Mouse (Mus musculus) natural killer cell, adult 2 months (primary cell): ENCODE measurements around the gene Pitpnm2.
A peak's percentile ranks its signal among the peaks of the same experiment; 100 is the strongest.

ENCODE experiments used
- DNase-seq, 2 experiments: peaks; one replicate each; pipeline ENCODE4 v3.0.0; 2022; ENCODE audit warnings: low spot score in 2 of 2

The Pitpnm2 gene

DNA sequence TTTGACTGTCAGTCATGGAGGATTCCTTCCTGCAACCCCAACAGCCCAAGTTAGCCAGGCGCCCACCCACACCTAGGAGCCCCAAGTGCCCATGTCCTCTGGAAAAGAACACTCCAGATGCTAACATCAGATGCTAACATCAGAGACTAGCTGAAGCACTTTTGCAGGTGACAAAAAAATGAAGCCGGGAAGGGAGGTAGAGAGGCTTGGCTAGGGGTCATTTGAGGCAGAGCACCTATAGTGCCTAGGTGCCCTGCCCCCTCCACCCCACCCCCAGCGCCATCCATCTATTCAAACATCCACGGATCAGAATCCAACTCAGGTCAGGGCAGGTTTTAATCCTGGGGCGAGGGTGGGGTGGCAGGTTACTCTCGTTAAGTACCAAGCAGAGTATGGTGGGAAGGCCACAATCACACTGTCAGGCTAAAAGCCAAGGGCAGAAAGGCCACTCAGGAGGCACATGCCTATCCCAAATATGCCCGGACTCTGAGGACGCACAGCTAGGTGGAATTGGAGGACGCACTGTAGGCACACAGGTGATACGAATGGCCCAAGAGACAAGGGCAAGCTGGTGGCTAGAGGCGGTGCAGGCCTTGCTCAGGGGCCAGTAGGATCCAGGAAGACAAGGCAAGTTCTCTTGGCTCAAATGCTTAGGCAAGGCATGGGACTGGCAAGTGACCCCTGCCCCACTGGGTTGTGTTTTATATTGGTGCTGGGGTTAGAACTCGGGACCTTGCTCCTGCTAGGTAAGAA lies 155.5 kb downstream of the Pitpnm2 start:
- no peak for DNase-seq

DNA sequence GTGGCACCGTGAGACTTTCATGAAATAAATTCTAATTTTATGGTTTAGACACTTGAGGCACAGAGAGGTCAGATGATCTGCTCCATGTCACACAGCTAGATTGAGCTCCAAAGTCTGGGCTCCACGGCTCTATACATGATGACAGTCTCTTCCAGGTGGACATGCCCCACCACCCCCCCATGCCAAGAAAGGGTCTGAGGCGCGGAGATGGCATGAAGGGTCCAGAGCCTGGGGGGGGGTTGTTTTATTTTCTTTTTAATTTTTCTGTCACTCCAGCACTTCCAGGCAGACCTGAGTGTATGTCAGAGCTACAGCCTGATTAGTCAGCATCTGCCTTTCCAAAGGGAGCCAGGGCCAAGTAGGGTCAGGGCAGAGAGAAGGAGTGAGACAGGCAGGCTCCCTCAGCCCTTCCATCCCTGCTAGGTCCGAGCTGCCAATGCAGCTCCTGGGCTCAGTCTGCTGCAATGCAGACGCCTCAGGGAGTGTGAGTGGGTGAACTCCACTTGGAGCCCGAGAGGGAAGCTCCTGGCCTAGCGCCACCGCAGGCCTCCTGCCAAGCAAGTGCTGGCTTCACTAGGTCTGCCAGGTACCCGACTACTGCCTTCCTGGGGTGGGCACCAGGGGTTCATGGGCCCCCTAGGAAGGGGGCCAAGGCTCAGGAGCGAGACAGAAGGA lies 156.3 kb downstream of the Pitpnm2 start:
- DNase-seq = no peak

DNA sequence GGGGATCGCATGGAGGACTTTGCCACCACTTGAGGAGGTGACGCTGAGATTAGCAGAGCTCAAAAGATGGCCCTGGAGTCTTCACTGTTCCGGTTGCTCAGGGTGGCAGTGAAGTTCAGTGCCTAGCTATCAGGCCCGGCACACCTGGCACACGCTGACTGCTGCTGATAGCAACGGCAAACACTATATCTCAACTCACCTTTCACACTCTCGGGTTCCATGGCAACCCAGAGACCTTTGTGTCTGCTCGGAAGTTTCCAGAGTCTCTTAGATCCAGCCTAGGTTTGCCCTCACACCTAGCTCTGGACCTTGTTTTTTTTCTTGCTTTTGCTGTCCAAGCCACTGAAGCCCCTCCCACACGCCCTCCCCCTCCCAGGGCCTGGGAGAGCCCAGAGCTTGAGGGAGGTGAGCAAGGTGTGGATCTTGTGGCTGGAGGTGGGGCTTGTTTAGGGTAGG lies 157.6 kb downstream of the Pitpnm2 start:
- no peak for DNase-seq

DNA sequence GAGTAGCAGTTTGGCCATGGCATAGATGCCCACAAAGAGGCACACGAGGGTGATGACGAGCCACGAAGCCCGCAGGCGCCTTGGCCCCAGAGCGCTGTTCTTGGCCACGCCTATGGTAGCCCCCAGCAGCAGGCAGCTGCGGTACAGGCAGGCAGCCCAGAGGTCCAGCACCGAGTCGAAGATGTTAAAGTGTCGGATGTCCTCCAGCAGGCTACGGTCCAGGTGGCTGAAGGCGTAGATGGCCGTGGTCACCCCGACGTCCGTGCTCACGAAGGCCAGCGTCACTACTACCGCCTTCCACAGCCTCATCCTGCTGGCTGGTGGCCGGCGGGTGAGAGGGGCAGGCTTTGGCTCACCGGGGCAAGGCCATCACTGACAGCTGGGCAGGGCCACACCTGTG lies 159.7 kb downstream of the Pitpnm2 start:
- DNase-seq = no peak

DNA sequence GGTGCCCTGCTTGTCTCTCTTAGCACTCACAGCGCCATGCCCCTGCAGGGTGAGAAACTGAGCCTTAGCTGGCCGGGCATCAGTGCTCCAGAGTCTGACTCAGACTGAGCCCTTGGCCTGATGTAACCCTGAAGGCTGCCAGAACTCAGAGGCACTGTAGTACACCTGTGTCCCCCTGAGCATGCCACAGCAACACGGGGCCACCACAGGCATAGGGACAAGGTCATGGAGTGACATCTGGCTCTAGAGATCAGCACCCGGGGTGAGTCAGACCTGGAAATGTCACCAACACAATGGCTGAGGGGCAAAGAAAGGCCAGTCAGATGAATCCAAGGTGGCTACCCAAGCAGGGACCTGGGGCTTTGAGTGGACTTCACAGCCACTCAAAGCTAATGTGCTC lies 162.7 kb downstream of the Pitpnm2 start:
- DNase-seq = no peak

DNA sequence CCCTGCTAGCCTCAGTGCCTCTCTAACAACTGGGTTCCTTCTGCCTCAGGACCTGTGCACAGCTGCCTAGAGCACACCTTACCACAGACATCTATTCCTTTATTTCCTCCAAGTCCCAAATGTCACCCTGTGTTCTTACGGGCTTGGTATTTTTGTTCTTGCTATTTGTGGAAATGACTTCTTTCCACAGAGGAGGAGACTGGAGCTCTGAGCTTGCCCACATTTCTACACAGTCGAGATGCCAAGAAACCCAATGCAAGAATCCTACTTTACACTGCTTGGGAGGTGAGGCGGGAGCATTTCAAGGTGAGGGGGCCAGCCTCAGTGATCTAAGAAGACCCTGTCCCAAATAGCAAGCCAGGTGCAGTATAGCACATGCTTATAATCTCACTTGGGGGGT lies 164.0 kb downstream of the Pitpnm2 start:
- DNase-seq = no peak

DNA sequence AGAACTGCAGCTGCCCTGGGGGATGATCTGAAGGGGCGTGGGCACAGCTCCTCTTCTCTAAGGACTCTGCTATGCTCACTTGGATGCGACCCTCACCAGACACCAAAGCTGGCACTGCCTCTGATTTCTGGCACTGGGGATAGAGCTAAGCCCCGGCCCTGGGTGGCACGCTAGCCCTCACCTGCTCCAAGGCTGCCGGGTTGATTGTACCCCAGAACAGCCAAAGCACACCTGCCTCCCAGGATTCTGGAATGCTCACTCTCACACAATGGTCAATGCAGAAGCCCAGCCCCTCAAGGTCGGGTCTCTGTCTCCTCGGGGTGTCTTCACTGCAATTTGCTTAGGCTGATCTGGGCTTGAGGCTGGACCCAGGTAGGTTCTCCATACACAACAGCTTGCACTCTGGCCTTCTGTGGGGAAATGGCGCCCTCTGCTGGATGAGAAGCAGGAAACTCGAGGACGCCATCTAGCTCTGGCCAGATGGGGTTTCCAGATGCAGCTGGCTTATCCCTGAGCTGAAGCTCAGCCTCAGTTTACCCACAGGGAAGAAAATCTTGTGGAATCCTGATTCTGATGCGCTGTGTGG lies 164.9 kb downstream of the Pitpnm2 start:
- peak; percentile 82 to 89 for DNase-seq

DNA sequence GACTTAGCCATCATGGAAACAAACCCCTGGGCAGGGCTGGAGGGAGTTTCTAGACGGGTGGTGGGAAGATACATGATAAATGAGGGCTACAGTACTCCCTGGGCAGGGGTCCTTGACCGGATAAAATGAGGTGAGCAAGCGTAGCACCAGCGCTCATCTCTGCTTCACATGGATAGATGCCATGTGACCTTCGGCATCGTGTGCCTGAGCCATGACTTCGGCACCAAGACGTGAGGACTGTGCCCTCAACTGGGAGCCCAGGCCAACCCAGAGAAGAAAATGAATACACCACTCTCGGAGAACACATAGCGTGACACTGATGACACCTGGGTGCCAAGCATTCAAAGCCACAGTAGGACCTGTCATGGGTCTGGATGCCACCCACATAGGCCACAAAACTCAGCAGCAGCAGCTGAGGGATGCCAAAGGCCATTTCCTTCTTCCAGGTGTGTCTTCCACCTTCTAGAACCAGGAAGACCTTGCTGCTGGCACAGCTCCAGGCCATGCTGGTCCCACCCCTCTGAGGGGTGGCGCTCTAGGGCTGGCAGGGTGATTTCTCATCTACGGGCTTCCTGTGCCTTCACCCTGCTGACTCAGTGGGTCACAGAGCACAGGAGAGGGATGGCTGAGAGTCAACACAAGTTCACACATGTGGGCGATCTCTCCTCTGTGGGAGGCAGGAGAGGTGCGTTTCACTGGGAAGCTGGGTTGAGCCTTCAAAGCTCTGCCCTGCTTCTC lies 165.5 kb downstream of the Pitpnm2 start:
- DNase-seq = peak; percentile 55 to 58

DNA sequence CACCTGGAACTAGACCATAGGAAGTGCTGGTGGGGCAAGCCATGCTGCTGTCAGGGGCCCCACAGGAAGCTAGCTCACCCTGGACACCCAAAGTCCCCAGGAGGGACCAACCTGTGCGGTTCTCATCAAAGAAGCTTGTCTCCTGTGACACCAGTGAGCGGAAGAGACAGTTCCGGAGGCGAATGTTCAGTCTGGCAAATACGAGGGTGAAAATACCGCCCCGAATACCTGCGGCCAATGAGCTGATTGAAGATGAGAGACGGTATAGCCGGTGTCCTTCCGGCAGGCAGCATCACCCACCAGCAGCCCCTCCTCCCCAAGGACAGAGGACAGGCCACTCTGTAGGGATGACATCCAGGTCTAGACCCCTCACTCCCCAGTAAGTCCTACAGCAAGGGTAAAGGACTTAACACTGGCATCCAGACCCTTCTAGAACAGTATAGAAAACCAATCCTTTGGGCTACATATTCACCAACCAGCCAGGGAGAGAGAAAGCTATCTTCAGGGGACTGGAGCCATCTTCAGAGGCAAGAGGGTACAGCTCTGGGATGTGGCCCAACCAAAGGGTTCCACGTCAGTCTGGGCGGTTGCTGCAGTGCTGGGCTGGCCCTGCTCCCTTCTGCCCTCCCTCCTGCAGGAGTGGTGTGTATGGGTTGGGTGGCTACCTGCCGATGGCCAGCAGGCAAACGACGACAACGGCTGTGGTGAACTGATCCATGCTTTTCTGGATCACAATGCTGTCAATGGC lies 166.4 kb downstream of the Pitpnm2 start:
- DNase-seq = peak in 1 of 2 experiments; percentile 21

DNA sequence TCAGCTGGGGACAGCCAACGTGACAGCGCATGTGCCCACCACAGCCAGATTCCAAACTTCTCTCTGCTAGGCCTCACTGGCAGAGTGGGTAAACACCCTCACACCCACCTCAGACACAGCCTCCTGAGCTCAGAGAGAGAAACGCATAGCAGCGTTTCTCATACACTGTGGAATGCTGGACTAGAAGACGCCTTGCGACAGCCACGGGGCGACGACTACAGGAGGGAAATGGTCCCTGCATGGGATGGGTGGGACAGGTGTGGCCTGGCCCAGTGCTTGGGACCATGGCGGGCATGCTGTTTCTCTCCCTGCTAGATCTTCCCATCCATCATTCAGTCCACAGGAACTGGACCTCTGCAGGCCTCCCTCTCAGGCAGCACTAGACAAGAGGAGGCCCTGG lies 167.1 kb downstream of the Pitpnm2 start:
- peak; percentile 26 to 50 for DNase-seq

DNA sequence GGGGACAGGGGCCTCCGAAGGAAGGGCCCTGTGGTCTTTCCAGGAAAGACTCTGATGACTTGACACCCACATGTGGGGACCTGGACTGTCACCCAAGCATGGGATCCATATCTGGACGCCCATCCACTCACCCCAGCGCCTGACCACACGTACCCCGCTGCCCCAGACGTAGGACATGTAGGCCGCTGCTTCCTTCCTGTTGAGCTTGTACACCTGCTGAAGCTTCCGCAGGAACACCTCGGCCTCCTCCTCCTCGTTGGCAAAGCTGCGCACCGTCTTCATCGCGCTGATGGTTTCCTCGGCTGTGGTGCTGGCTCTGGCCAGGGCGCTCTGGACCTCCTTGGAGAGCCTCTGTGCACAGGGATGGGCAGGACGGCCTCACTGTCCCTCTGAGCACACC lies 169.7 kb downstream of the Pitpnm2 start:
- peak; percentile 49 to 54 for DNase-seq

DNA sequence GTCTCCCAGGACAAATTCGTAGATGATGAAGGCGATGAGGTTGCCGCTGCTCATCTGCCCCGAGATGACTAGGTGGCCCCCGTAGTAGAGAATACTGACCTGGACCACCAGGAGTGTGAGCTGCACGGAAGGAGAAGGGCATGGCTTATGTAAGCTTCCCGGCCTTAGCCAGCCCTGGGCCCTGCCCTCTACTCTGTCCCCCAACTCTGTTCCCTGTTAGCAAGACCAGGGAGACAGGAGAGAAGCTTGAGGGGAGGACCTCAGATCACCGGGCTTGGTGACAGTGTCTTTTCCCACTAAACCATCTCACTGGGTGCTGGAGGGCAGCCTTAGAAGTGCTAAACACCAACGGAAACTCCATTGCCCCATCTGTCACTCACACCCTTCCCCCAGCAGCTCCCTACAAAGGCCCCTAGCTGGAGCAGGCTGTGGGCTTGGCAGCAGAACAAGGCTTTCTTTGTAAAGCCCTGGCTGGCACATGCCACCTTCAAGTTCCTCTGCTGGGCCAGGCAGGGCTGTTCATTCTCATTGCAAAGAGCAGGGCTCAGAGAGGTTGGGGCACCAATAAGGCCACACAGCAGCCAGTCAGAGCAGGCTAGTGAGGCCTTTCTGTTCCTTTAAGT lies 170.7 kb downstream of the Pitpnm2 start:
- peak; percentile 38 to 62 for DNase-seq

DNA sequence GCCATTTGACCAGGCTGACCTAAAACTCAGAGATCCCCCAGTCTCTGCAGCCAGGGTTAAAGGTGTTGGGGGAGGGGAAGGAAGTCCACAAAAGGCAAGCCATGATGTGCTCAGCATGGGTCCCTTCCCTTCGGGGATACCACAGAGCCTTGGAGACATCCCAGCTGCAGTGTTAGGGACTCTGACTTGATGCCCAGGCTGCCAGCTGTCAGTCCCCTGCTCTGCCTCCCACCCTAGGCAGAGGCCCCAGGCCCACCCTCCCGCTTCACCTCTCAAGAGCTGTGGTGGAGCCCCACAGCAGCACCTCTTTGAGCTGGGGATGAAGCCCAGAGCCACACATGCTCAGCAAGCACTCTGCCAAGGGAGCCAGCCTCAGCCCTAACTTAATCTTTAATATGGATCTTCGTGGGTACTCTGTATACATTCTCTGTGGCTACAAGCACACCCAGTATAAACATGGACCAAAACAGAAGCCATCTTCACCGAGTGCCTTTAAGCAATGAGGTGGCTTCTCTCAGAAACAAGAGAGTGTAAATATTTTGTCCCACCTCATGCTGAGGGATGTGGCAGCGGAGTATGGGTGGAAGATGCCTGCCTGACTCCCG lies 171.6 kb downstream of the Pitpnm2 start:
- no peak for DNase-seq

DNA sequence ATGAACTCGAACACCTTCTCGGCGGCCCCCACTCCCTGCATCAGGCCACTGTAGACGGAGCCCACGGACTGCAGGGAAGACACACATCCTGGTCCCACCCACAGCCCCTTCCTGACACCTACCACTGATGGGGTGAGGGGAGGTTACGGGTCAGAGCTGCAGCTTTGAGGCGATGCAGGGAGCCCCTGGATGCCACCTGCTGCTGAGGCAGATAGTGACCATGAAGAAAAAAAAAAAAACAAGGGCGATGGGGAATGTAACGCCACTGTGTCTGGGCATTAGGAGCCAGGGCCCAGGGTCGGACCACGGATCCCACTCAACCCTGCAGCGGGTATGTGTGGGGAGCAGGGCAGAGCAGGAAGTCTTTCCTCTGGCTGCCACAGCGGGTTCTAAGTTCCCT lies 172.3 kb downstream of the Pitpnm2 start:
- no peak for DNase-seq

DNA sequence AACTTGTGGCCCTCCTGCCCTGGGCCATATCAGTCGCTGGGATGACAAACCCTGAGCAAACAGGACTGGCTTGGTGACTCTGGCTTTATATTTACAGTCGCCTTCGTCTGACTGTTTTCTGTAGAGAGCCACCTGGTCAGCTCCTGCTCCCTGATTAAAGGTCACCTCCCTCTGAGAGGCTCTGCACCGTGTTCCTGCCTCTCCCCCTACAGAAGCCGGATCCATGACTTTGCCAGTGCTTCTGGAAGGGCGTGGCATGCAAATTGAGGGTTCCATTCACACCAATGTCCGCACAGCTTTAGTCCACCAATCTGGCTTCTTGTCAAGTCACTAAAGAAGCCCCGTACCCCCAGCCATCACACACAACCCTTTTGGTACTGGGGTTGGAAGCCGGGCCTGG lies 173.0 kb downstream of the Pitpnm2 start:
- no peak for DNase-seq

DNA sequence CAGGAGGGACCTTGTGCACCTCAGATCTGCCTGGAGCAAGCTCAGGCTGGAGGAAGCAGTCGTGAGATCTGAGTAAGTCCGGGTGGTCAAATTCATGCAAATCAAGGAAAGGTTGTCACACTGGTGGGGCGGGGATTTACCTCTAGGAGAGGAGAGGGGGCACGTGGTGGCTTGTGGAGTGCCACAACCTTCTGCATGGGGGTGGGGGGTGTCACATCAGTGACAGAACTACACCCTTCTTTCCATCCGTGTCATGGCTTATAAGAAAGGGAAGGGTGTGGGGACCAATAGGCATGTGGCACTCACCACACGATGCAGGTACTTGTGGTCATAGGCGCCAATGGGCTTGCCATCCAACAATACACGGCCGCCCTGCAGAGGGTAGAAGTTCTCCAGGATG lies 173.8 kb downstream of the Pitpnm2 start:
- peak; percentile 62 to 74 for DNase-seq

DNA sequence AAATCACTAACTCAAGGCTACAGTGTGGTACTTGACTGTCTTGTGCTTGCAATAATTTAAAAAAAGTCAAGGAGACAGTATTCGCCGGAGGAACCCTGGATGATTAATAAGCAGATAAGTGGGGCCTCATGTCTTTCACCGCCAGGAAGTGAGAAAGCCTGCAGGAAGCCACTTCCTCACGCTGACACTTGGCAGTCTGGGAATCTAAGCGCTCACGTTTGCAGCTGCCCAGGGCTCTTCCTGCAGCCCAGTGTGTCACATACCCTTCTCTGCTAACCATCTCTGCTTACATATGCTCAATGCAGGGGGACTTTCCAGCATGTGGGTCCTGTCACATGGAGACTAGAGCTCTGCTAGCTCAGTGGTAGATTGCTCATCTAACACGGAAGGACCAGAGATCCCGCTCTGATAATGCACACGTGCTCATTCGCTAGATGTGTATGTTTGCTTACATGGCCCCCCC lies 174.7 kb downstream of the Pitpnm2 start:
- DNase-seq = peak; percentile 71 to 80

DNA sequence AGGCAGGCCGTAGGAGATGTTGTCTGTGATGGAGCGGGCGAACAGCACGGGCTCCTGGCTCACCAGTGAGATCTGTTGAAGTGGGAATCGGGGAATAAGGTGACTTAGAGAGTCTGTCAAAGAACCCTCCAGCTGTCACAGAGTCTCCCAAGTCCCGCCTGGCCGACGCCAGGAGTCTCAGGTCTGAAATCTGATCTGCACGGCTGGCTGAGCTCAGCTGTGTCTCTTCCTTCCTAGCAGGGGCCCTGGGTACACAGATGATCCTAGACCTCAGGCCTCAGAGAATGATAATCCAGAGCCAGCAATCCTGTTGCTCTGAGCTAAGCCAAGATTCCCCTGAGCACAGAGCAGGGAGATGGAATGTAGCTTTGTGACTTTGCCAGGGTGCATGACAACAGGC lies 175.9 kb downstream of the Pitpnm2 start:
- DNase-seq = no peak

DNA sequence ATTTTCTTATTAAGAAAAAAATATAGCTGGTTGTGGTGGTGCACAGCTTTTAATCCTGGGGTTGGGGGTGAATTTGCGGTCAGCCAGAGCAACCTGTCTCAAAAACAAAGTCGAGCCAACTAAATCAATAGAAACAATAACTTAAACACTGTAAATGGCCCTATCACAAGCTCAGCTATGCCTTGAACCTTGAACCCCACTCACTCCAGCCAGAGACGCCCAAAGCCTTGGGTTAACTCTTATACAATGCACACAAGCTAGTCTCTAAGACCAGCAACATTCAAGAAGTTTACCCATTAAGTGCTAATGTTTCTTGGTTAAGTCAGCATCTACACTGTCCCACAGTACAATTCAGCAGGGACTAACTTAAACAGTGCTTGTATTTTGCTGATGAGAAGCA lies 179.9 kb downstream of the Pitpnm2 start:
- no peak for DNase-seq
